Mouse (Mus musculus): ENCODE measurements at regions not wholly inside any gene's neighbourhood (a gene's known extent, or its start where the extent isn't known, plus 50 kb on each side); places are given as distances from the start of the nearest gene placed in this dataset.

DNA sequence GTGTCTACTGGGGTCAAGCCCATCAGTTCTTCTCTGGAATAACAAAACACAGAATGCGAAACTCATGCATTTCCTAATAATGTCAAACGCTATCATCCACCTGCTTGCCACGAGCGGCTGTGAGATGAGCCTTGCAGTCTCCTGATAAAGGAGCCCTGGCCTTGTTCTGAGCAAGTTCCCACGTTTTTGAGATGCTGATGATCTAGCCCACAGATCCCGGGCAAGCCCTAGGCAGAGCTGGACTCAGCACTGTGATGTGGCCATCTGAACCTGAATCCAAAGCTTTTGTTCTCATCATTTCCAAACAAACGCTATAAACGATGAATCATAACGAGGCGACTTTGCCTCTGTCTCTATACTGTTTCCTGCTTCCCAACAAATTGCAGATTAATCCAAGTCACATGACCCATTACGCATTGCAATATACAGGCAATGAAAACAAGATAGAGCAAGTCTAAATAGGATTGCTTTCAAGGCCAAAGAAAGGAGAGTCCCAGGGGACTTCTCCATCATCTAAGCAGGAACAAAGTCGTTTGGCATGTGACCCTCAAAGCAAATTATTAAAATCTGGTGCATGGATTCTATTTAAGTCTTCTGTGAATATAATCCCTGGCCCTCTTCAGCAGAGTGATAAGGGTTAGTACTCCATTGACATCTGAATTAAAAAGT lies 191.1 kb downstream of the Dyrk2 start:
- TF ChIP-seq CTCF (IDR thresholded peaks at IDR 0.05; ENCODE audit: low read depth, low read length): no peak
- TF ChIP-seq GATA2 (IDR thresholded peaks at IDR 0.05; ENCODE audit: borderline replicate concordance, low read depth, low read length): no peak
- TF ChIP-seq GATA1 (IDR thresholded peaks at IDR 0.05; ENCODE audit: borderline replicate concordance, low read length): no peak
- TF ChIP-seq POLR2AphosphoS5 (IDR thresholded peaks at IDR 0.05; ENCODE audit: insufficient replicate concordance, low read depth, low read length): no peak
- no peak for TF ChIP-seq TAL1 (conservative IDR thresholded peaks at IDR 0.05; ENCODE audit: low read depth, low read length)

All from G1E (cell line).